Mouse (Mus musculus) left cerebral cortex, adult 11 months (tissue): ENCODE data around the gene Pkn1.

Experiments
- DNase-seq: peaks from one replicate; pipeline ENCODE4 v3.0.0; 2022; ENCODE audit warnings: low spot score

Pkn1 gene

GRCm38 (mm10) chr8:83689264-83689663, 9.7 kb downstream of the Pkn1 start:
- DNase-seq, result no peak

GRCm38 (mm10) chr8:83684517-83684916, 14.5 kb downstream of the Pkn1 start:
- no peak for DNase-seq

GRCm38 (mm10) chr8:83681099-83681498, 17.9 kb downstream of the Pkn1 start:
- no peak for DNase-seq

- DNase-seq, result no peak
Measured at GRCm38 (mm10) chr8:83680603-83681002, 18.4 kb downstream of the Pkn1 start.

GRCm38 (mm10) chr8:83679866-83680265, 19.1 kb downstream of the Pkn1 start:
- no peak for DNase-seq

- DNase-seq, result no peak
Measured at GRCm38 (mm10) chr8:83674497-83674896, 24.5 kb downstream of the Pkn1 start.

GRCm38 (mm10) chr8:83672936-83673335, 26.0 kb downstream of the Pkn1 start:
- DNase-seq, result no peak

GRCm38 (mm10) chr8:83669013-83669412, 30.0 kb downstream of the Pkn1 start:
- DNase-seq, result no peak

- DNase-seq, result no peak
Measured at GRCm38 (mm10) chr8:83668010-83668916, 30.7 kb downstream of the Pkn1 start.

GRCm38 (mm10) chr8:83667526-83667925, 31.5 kb downstream of the Pkn1 start:
- no peak for DNase-seq

GRCm38 (mm10) chr8:83666866-83667234, 32.1 kb downstream of the Pkn1 start:
- no peak for DNase-seq

- no peak for DNase-seq
Measured at GRCm38 (mm10) chr8:83665969-83666865, 32.8 kb downstream of the Pkn1 start, which contains the start of gene Ptger1. Gene Ptger1 (plus strand): TSS chr8:83666678.

- no peak for DNase-seq
Measured at GRCm38 (mm10) chr8:83664931-83665625, 33.9 kb downstream of the Pkn1 start.

GRCm38 (mm10) chr8:83664096-83664495, 34.9 kb downstream of the Pkn1 start:
- DNase-seq, result no peak

- peak; percentile 81 for DNase-seq
Measured at GRCm38 (mm10) chr8:83662421-83662826, 36.6 kb downstream of the Pkn1 start.

GRCm38 (mm10) chr8:83660995-83661680, 37.8 kb downstream of the Pkn1 start:
- no peak for DNase-seq

- DNase-seq, result no peak
Measured at GRCm38 (mm10) chr8:83660545-83660944, 38.4 kb downstream of the Pkn1 start.

GRCm38 (mm10) chr8:83656484-83657246, 42.3 kb downstream of the Pkn1 start:
- DNase-seq, result no peak

GRCm38 (mm10) chr8:83656043-83656442, 42.9 kb downstream of the Pkn1 start:
- DNase-seq, result no peak

- DNase-seq, result no peak
Measured at GRCm38 (mm10) chr8:83654725-83655124, 44.3 kb downstream of the Pkn1 start.

GRCm38 (mm10) chr8:83653662-83654017, 45.3 kb downstream of the Pkn1 start:
- DNase-seq, result no peak
